Mouse (Mus musculus): ENCODE measurements around the gene Gm20937.
"Not testable (repeated sequence)": the region's sequence is repeated elsewhere in the genome, so short reads cannot be mapped to it uniquely, and the experiment has no call there.

The Gm20937 gene

DNA sequence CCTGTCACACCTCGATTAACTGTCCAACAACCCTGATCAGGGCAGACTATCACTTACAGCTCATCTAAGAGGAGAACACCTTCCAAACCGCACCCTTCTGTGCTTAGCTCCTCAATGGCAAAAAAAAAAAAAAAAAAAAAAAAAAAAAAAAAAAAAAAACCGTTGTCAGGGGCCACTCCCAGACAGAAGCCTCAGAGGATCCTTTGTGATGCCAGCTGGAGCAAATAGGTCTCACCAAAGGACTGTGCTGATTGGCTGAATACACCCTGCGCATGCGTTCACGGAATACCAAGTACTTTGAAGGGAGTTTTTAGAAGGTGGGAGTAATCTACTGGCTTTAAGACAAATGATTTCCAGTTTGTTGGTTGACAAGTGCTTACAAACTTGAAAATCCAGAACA, at the start of gene Gm20937:
Gm20937 (minus strand) TSS at position 101 of the 400 bp plus-strand sequence.
- not testable (repeated sequence) for DNase-seq (ENCODE audit: low read depth, low spot score)
